In the genomic region with DNA sequence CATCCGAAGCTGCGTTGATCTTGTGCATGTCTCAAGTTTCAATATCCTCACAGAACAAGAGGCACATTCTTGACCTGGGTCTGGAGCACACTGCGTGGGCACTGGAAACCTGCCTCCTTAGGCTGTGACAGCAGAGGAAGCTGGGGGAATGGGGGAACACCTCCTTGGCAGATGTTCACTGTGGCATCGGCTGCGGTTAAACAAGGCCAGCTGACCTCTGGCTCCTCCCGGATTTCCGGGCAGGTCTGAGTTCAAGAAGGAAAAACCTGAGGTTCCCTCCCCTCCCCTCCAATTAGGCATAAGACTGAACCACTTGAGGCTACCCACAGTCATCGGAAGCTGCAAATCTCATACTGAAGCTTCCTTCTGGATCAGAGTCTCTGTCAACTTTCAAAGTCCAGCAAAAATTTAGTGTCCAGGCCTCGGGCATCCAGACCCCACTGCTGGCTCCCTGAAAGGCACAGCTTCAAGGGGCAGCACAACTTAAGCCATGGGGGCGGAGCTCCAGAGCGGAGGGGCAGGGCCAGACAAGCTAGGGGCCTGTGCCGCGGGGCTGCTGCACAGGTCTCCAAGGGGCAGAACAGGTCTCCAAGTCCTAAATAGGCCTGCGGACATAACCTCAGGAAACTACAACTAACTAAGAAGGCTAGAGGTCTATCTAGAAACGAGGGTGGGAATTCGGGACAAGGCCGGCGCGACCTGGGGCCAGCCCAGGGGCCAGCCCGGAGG, we compare ENCODE assay signal across 8 mouse cellular contexts. TPM values are rescaled to one million over a fixed set of nuclear protein-coding genes. Genes with fewer than 3 reads are reported as not detected.
DNase-seq lines count a peak whose midpoint lies in the region; ATAC-seq and TF ChIP-seq lines count a peak whose summit lies in the region.

No protein-coding gene starts in this region.

- peaks cover 10% of the 10 kb centered on the region; the same call in 1 of the 2 replicates for H3K4me1 ChIP-seq in spleen, adult 2 months (ENCODE audit: control insufficient read depth, insufficient read depth, insufficient read length)
- H3K4me1 ChIP-seq in hindbrain, embryonic 13.5 days (replicated peaks) = peaks cover 44% of the 10 kb centered on the region
- peaks cover 40% of the 10 kb centered on the region for H3K4me1 ChIP-seq in lung, embryonic 15.5 days
- H3K4me1 ChIP-seq in stomach, embryonic 15.5 days = peaks cover 40% of the 10 kb centered on the region

- peak overlapping the region; percentile 90 for H3K4me2 ChIP-seq in hindbrain, embryonic 13.5 days
- peak overlapping the region; percentile 99 for H3K4me2 ChIP-seq in lung, embryonic 15.5 days
- H3K4me2 ChIP-seq in stomach, embryonic 15.5 days = peak overlapping the region; percentile 96

- H3K9ac ChIP-seq in hindbrain, embryonic 13.5 days = no peak overlapping the region
- peak overlapping the region; percentile 31; the same call in 1 of the 2 replicates for H3K9ac ChIP-seq in lung, embryonic 15.5 days
- 0 out of 2 replicates have a peak overlapping the region, but pooled peaks have one; percentile 10 for H3K9ac ChIP-seq in stomach, embryonic 15.5 days

- H3K27ac ChIP-seq in spleen, adult 2 months (ENCODE audit: insufficient read depth, low read length) = peak overlapping the region; percentile 36
- peak overlapping the region; percentile 69 for H3K27ac ChIP-seq in hindbrain, embryonic 13.5 days
- H3K27ac ChIP-seq in lung, embryonic 15.5 days = peak overlapping the region; percentile 76
- peak overlapping the region; percentile 83 for H3K27ac ChIP-seq in stomach, embryonic 15.5 days

- peak overlapping the region; percentile 49; the same call in 1 of the 2 replicates for H3K4me3 ChIP-seq in spleen, adult 2 months (ENCODE audit: extremely low read depth, insufficient read depth, insufficient read length)
- H3K4me3 ChIP-seq in hindbrain, embryonic 13.5 days = peak overlapping the region; percentile 68
- H3K4me3 ChIP-seq in lung, embryonic 15.5 days = peak overlapping the region; percentile 74
- peak overlapping the region; percentile 69 for H3K4me3 ChIP-seq in stomach, embryonic 15.5 days (replicated peaks)

- H3K9me3 ChIP-seq in hindbrain, embryonic 13.5 days = no peaks in the 10 kb centered on the region
- H3K9me3 ChIP-seq in lung, embryonic 15.5 days = no peaks in the 10 kb centered on the region
- no peaks in the 10 kb centered on the region for H3K9me3 ChIP-seq in stomach, embryonic 15.5 days

- TF ChIP-seq CTCF in spleen, adult 2 months (IDR thresholded peaks at IDR 0.05; ENCODE audit: extremely low read depth, insufficient read depth, insufficient read length, insufficient replicate concordance) = no peak

- no peaks in the 10 kb centered on the region for H3K27me3 ChIP-seq in spleen, adult 2 months (ENCODE audit: control insufficient read depth, insufficient read depth, low read length)
- H3K27me3 ChIP-seq in hindbrain, embryonic 13.5 days = peaks cover 24% of the 10 kb centered on the region
- no peaks in the 10 kb centered on the region for H3K27me3 ChIP-seq in lung, embryonic 15.5 days
- no peaks in the 10 kb centered on the region for H3K27me3 ChIP-seq in stomach, embryonic 15.5 days (replicated peaks)

- no peak for ATAC-seq in CD4-positive, CD25-positive, alpha-beta regulatory T cell, adult 4 months
- ATAC-seq in hindbrain, embryonic 13.5 days (ENCODE audit: low FRiP score) = peak; percentile 18
- ATAC-seq in lung, embryonic 15.5 days (ENCODE audit: borderline replicate concordance, extremely low read depth, low FRiP score, low TSS enrichment) = peak; percentile 37
- peak; percentile 27 for ATAC-seq in stomach, embryonic 15.5 days (ENCODE audit: insufficient read depth, low FRiP score, low read depth)

- WGBS in spleen, adult 2 months = 6% methylated on average over 20 of the region's 20 CpGs
- 15% methylated on average over 20 of the region's 20 CpGs for WGBS in hindbrain, embryonic 13.5 days
- 8% methylated on average over 20 of the region's 20 CpGs for WGBS in lung, embryonic 15.5 days
- WGBS in stomach, embryonic 15.5 days = 8% methylated on average over 20 of the region's 20 CpGs

- TF ChIP-seq POLR2A in spleen, adult 2 months (IDR thresholded peaks at IDR 0.05; ENCODE audit: low read depth, low read length) = no peak

- DNase-seq in CD4-positive, CD25-positive, alpha-beta regulatory T cell, adult 2 months (ENCODE audit: low read depth, low spot score) = peak; percentile 34
- DNase-seq in spleen, adult 2 months (ENCODE audit: low read depth in 1 of 2, low spot score in 2 of 2) = no peak
- DNase-seq in spleen, postnatal 14 days (ENCODE audit: low spot score in 2 of 2) = no peak
- no peak for DNase-seq in urinary bladder, adult 2 months (ENCODE audit: low spot score)

- H3K36me3 ChIP-seq in spleen, adult 2 months (ENCODE audit: control insufficient read depth, insufficient read depth, low read length) = no peaks in the 10 kb centered on the region
- no peaks in the 10 kb centered on the region for H3K36me3 ChIP-seq in hindbrain, embryonic 13.5 days
- H3K36me3 ChIP-seq in lung, embryonic 15.5 days = no peaks in the 10 kb centered on the region
- no peaks in the 10 kb centered on the region for H3K36me3 ChIP-seq in stomach, embryonic 15.5 days

RNA-seq across cellular contexts. Expression of a gene that starts 1.2 kb away (rescaled TPM):
- under 1 TPM; 0.46 to 0.82 TPM for polyA plus RNA-seq in CD4-positive, CD25-positive, alpha-beta regulatory T cell, adult 4 months (2017; shearing (Covaris generic))
- polyA plus RNA-seq in spleen, adult 2 months (2012; rRNA removed) = 73.3 and 113 TPM in 2 replicates
- 1.4 and 1.5 TPM in 2 replicates for polyA plus RNA-seq in hindbrain, embryonic 13.5 days (2015; fragmentation: Nextera tagmentation; extraction: Ambion mirVana)
- polyA plus RNA-seq in lung, embryonic 15.5 days (2015; fragmentation: Nextera tagmentation; extraction: Ambion mirVana) = 1.3 and 1.6 TPM in 2 replicates
- polyA plus RNA-seq in stomach, embryonic 15.5 days (2015; fragmentation: Nextera tagmentation; extraction: Ambion mirVana) = 5.6 and 5.7 TPM in 2 replicates
- polyA plus RNA-seq in urinary bladder, adult 2 months (2012; rRNA removed) = 13.2 and 16.2 TPM in 2 replicates
